Mouse (Mus musculus): ENCODE results near the gene Vmn2r84.
"Not testable (repeated sequence)": the region's sequence is repeated elsewhere in the genome, so short reads cannot be mapped to it uniquely, and the experiment has no call there.

- not testable (repeated sequence) for TF ChIP-seq POLR2A (IDR thresholded peaks at IDR 0.05; ENCODE audit: borderline replicate concordance, extremely low read depth, insufficient read depth, insufficient read length, poor library complexity, severe bottlenecking); CTCF (IDR thresholded peaks at IDR 0.05; ENCODE audit: borderline replicate concordance, extremely low read depth, insufficient read depth, insufficient read length)
Measured at GRCm38 (mm10) chr10:130429603-130430002, 35.5 kb upstream of the Vmn2r84 start, which contains the start of gene Vmn2r85.

Data from brain, embryonic 14.5 days (tissue).